Mouse (Mus musculus): Measurements from ENCODE around the gene Smcr8.
A peak's percentile ranks its signal among the peaks of the same experiment; 100 is the strongest.
"Not testable (repeated sequence)": the region's sequence is repeated elsewhere in the genome, so short reads cannot be mapped to it uniquely, and the experiment has no call there.

The Smcr8 gene

DNA sequence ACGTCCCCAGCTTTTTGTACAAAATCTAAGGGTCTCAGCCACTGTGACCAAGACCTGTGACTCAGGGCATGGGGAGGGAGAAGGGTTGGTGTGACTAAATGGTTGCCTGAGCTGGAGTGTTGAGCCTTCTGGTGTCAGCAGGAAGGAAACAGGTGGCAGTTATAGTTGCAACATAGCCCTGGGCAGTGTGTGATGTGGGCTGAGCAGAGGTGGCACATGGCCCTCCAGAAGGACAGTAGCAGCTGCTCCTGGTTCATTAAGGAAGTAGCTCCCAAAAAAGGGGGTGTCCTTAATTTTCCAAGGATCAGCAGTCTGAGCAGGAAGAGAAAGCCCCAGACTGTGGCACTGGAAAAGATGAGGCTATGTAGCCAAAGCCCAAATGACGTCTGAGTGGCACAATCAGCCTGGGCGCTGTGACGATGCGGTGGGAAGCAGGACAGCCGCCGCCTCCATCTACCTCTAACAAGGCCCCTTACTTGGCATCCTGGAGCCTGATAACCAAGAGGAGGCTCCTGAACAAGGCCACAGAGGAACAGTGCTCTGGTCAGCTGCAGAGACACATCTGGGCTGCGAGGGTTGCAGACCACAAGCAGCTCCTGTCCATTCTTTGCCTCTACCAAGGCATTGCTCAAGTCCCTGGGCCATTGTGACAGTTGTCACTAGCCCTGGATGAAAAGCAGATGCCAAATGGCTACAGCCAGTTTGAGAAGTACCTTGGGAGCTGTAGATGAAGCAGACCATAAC lies 7.0 kb downstream of the Smcr8 start:
- no peak for DNase-seq (ENCODE audit: low spot score)

DNA sequence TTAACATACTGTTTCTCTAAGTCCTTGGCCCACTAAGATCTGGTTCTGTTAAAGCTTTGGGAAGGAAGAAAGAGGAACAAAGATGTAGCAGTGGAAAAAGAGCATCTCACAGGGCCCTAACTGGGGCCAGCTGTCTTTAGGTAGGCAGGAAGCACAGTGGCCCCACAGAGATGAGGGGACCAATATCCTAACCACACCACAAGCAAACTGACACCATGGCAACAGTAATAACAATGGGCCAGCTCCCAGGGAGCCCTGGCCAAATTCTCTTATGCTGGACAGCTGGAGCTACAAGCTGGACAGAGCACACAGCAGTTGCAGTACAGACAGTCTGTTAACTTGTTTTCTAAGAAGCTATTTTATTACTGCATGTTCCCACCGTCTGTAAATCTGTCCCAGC lies 10.3 kb downstream of the Smcr8 start:
- no peak for DNase-seq (ENCODE audit: low spot score)

DNA sequence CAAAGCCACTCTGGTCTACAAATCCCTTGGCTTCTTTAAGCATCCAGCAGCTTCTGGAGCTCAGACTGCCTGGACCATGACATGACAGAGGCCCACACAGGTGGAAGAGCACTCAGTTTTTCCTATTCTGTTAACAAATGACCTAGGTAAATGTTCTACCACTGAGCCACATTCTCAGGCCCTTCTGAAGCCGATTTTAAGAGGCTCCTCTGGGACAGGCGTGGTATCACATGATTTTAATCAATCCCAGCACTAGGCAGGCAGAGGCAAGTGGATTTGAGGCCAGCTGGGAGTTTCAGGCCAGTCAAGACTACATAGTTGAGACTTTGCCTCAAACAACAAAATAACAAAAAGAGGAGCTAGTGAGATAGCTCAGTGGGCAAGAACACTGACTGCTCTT lies 13.1 kb downstream of the Smcr8 start:
- no peak for DNase-seq (ENCODE audit: low spot score)

DNA sequence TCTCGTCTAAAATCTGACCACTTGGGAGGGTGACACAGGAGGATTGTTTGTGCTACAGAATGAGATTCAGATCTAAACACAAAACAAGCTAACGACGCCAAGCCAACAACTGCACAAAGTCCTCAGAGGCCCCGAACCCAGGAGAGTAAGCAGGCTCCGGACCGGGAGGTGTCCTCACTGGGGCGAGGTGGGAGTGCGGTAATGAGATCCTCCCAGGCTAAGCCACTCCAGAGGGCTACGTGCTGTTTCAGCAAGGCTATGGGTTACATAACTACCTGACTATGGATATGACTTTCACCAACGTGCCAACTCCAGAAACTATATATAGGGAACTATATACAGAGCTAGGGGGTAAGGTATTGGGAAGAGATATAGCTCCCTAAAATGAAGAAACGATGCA lies 19.0 kb downstream of the Smcr8 start:
- no peak for DNase-seq (ENCODE audit: low spot score)

DNA sequence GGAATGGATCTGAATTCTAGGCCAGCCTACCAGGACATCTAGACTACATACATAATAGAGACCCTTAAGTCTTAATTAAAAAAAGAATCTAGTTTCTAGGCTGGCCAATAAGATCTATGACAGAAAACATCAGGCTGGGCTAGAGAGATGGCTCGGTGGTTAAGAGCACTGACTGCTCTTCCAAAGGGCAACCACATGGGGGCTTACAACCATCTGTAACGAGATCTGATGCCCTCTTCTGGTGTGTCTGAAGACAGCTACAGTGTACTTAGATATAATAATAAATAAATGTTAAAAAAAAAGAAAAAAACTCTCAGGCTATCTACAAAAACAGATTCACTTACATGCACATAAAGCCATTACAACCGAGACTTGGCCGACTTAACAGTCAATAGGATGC lies 22.7 kb downstream of the Smcr8 start:
- DNase-seq (ENCODE audit: low spot score): no peak

DNA sequence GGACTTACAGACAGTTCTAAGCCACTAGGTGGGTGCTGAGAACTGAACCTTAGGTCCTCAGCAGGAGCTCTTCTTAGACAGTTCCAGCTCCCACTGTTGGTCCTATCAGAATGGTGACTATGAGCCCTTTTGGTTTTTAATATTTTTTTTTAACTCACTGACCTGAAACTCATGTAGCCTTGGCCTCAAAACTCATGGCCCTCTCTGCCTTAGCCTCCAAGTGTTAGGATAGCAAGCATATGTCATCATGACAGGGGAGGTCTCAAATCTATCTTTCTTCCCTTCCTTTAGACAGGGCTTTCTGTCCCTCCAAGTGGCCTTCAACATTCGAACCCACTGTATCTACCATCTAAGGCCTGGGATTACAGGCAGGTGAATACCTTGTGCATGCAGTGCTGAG lies 23.6 kb downstream of the Smcr8 start:
- DNase-seq (ENCODE audit: low spot score): no peak

DNA sequence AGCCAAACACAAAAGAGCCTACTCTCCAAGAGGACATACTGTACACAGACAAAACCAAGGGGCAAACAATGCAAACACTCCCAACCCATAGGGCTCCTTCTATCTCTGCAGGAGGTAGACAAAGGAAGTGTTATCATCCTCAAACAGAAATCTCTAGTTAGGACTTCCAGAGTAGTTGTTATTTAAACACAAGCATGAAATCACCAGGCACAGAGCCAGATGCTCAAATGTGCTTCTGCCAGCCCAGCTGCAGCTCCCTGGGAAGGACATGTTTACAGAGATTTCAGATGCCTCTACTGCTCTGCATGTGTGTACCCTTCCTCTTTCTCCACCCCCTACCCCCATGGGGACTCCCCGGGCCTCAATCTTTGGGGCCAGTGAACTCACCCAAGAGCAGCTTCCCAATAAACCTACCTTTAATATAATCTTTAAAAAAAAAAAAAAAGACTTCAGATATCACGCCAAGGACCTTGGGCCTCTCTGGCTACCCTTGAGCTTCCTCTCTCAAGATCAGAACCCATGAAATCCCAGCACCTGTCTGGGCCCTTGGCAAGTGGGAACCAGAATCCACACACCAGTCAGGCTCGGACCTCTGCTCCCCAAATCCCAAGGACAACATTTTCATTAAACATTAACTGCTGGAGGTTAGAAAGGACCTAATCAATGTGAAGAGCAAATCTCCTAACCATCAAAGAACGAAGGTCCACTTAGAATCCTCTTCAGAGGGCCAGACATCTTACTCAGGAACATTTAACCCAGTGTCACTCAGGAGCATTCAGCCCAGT lies 31.2 kb downstream of the Smcr8 start:
- DNase-seq (ENCODE audit: low spot score): peak; percentile 51

DNA sequence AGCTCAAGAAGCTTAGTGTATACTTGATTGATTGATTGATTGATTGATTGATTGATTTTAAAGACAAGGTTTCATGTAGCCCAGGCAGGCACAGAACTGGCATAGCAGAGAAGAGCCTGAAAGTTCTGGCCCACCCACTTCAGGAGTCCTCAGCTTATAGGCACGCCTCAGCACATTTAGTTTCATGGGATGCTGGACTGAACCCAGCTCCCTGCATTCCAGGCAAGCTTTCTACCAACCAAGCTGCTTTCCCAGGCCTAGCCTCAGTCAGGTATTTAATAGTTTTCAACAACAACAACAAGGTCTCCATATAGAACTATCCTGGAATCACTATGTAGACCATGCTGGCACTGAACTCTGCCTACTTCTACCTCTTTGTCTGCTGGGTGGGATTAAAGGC lies 32.2 kb downstream of the Smcr8 start:
- no peak for DNase-seq (ENCODE audit: low spot score)

DNA sequence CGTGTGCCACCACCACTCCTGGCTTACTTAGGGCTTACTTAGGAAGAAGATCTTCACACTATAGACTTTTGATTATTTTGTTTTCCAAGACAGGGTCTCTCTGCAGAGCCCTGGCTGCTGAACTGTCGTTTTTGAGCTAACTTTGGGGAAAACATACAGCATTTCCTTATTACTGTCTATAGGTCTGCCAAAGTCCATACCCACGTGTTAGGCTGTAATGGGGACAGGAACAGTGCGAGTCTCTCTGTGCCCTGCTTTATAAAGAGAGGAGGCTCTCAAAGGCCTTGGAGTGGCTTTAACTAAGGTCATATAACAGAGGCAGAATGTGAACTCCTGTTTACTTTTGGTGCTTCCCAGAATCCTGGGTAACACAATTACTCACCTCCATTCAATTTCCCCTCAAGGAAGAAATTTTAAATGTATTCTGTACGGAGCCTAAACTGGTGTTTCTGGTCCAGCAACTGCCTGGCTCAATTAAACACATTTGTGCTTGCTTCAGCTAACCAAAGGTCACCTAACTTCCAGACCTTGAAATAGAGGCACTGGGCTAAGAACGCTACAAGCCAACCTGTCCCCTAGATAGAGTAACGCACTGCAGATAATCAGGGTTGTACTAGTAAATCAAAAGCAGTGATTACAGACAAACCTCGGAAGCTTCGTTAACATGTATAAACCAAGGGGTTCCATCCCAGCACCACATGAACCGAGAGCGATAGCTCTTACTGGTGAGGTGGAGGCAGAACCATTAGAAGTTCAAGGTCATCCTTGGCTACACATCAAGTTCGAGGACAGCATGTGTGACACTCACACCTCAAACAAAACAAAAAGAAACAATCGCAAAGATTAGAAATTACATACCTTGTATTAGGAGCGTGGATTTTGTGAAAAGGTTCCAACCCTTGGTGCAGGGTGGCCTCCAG lies 33.0 kb downstream of the Smcr8 start:
- DNase-seq (ENCODE audit: low spot score): no peak

DNA sequence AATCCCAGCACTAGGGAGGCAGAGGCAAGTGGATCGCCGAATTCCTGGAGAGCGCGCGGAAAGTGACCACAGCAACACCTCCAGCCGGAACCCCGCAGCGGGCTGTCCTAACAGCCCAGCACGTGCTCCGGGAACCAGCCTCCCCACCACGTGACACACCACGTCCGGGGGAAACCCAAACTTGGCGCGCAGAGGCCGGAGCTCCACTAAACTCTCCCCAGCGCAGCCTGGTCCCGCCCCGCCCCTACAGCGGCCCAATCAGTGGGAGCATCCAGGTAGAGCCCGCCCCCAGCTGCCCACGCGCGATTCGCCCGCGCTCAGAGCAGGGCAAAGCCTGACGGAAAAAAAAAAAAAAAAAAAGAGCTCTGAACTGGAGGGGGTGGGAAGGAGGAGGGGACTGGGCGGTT lies 33.7 kb downstream of the Smcr8 start:
- peak; percentile 95 for DNase-seq (ENCODE audit: low spot score)

DNA sequence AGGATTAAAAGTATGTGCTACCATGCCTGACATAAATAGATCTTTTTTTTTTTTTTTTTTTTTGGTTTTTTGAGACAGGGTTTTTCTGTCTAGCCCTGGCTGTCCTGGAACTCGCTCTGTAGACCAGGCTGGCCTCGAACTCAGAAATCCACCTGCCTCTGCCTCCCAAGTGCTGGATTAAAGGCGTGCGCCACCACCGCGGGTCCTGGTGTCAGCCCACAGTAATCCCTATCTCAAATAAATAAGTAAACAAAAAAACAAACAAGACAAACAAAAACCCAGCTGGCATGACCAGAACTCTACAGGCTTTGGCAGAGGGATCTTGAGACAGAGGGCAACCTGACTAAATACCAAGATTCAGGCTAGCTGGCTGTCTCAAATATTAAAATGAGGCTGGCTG lies 34.3 kb downstream of the Smcr8 start, which contains the start of gene Shmt1:
Shmt1 (minus strand) TSS at position 101 of the 400 bp plus-strand sequence.
- DNase-seq (ENCODE audit: low spot score): not testable (repeated sequence)

DNA sequence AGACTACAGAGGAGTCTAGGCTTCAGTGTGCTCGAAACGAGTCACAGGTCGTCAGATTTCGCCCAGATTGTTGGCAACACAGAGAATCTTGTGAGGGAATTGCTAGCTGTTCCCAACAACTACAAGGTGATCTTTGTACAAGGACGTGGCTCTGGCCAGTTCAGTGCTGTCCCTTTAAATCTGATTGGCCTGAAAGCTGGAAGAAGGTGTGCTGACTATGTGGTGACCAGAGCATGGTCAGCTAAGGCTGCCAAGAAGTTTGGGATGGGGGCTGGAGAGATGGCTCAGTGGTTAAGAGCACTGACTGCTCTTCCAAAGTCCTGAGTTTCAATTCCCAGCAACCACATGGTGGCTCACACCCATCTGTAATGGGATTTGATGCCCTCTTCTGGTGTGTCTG lies 39.1 kb downstream of the Smcr8 start:
- DNase-seq (ENCODE audit: low spot score): no peak

DNA sequence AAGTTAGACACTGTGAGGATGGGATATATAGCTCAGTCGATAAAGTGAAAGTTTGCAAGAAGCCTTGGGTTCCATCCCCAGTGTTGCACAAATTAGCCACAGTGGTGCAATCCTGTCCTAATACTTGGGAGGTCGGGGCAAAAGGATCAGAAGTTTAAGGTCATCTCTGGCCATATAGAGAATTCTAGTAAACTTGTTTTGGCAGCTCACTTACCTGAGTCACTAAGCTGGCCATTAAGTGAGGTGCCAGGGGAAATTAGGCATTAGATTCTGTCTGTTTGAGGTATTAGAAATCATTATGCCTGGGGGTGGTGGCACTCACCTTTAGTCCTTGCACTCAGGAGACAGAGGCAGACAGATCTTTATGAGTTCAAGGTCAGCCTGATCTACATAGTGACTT lies 46.4 kb downstream of the Smcr8 start:
- no peak for DNase-seq (ENCODE audit: low spot score)

DNA sequence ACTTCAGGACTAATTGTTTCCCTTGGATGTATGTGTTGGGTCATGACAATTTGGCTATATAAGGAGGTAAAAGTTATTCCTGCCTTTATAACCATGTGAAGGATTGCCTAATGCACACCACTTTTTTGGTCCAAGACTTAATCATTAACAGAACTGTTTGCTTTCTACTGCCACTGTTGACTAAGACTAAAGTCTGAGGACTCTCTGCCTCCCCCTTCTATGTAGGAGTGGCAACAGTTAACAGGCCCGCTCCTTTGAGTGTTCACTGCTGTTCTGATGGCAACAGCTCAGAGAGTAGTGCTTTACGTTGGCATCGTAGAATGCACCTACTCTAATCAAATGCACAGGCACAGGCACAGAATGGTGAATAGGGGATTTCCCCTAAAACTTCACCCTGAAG lies 47.9 kb downstream of the Smcr8 start:
- peak; percentile 73 for DNase-seq (ENCODE audit: low spot score)

DNA sequence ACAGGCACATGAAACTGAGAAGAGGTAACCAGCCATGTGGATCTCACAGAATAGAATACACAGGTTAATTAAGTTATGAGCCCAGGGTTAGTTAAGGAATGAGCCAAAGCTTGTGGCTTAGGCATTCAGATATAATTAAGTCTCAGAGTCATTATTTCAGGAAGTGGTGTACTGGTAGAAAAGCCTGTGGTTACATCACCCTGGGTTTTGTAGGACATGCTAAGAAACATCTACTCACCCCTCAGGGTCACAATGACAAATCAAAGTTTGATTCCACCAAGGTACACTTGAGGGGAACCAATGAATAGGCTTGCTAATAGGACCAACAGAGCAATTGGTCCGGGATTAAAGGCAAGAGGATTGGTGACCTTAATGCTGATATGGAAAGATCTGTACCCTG lies 49.4 kb downstream of the Smcr8 start:
- DNase-seq (ENCODE audit: low spot score): no peak

DNA sequence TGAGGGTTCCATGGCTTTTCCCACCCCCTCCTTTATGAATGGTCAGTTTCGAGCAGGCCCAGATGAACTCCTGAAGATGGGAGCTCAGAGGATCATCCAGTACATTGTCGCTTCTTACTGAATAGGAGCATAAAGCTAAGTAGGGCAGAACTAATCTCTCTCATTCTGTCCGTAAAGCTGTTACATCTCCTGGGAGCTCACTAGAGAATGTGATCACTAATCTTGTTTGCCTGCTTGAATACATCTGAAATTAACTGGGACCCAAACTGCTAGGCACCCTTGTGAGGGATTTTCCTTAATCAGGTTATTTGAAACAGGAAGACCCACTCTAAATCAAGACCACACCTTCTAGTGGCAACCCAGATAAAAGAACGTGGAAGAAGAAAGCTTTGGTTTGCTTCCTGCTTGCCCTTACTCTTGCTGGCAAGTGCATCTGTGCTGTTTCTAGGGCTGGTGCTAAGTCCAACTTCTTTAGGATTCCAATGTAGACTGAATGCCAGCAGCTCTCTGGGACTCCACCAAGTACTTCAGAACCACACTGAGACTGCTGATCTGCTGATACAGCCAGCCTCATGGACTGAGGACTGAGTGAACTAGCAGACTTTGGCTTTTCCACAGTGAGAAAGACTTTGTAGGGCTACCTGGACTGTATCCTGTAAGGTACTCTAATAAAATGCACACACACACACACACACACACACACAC lies 50.1 kb downstream of the Smcr8 start:
- DNase-seq (ENCODE audit: low spot score): no peak

DNA sequence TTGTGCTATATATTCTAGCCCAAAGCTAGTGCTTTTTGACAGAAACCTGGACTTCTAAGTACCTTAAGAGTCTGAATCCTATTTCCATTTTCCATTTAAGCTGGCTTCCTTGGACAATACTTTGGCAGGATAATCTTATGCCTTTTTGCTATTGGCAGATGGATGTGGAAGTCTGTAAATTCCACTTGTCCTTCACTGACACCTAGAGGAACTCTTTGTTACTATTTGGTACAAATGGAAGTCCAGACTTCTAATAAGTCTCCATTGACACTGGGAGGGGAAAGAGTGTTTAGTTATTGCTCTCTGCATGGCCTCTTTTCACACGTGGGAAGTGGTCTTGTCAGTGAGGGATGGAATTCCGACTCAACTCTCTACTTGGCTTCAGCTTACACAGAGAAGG lies 51.6 kb downstream of the Smcr8 start:
- no peak for DNase-seq (ENCODE audit: low spot score)

DNA sequence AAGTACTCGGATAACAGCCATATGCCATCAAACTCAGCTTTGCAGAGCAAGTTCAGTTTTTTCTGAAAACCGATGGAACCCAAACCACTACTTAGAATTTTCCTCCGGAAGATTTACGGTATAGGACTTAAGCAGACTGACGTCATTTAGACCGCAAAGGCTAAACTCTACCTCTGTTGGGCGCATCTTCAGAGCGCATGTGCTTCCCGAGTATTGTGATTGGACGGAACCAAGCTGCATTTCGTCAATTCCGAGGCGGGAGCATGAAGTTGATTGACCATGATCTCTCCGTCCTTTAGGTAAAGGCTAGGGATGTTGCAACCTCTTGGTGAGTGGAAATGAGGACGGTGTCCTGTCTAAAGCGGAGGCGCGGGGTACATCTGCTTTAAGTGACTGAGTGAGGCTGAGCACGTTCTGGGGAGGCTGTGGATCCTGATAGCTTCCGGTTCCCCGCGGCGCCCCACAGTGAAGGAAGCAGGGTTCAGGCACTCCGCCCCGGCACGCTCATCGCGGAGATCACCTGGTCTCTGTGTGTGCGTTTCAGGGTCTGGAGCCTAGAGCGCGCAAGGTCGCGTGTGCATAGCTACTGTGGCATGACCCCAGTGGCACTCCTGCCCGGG lies 53.2 kb downstream of the Smcr8 start, which contains the start of gene Dhrs7b:
Dhrs7b (plus strand) TSS at position 199 of the 620 bp plus-strand sequence.
- peak; percentile 94 for DNase-seq (ENCODE audit: low spot score)

DNA sequence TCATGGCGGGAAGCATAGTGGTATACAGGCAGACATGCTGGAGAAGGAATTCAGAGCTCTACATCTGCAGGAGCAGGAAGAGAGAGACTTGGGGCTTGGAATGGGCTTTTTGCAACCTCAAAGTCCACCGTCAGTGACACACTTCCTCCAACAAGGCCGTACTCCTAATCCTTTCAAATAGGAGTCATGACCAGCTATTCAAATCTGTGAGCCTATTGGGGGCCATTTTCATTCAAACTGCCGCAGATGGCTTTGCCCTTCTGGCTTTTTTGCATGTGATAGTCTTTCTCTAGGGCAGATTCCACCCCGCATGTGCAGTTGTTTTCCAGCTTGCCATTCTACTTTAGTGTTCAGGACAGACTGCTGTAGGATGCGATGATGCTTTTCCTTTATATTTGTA lies 59.6 kb downstream of the Smcr8 start:
- no peak for DNase-seq (ENCODE audit: low spot score)

Data from lung, postnatal 25 days (tissue).